Mouse (Mus musculus) liver, embryonic 15.5 days (tissue): ENCODE measurements around the gene Gm16368. TPM values are rescaled to one million over a fixed set of nuclear protein-coding genes. Genes with fewer than 3 reads are reported as not detected.
"Not testable (repeated sequence)": the region's sequence is repeated elsewhere in the genome, so short reads cannot be mapped to it uniquely, and the experiment has no call there.

Experiments used
- ATAC-seq: fragments of 200-750 bp; cut with Nextera tagmentation; 2 replicates; pipeline ENCODE4 v1.8.0; 2017; ENCODE audit warnings: moderate number of reproducible peaks, mild to moderate bottlenecking, moderate library complexity; ENCODE audit not compliant: insufficient read depth
- H3K27ac ChIP-seq: fragments of 300-500 bp; sonication (generic); replicated peaks from 2 replicates; pipeline ENCODE4 v1.5.1; 2015; ENCODE audit warnings: mild to moderate bottlenecking, inconsistent platforms
- H3K27me3 ChIP-seq: fragments of 300-500 bp; sonication (generic); 2 replicates; pipeline ENCODE4 v1.6.1; 2015; ENCODE audit warnings: mild to moderate bottlenecking, inconsistent platforms
- H3K36me3 ChIP-seq: fragments of 300-500 bp; sonication (generic); replicated peaks from 2 replicates; pipeline ENCODE4 v1.6.1; 2015; ENCODE audit warnings: moderate library complexity, mild to moderate bottlenecking, inconsistent platforms
- H3K4me1 ChIP-seq: fragments of 300-500 bp; sonication (generic); replicated peaks from 2 replicates; pipeline ENCODE4 v1.6.1; 2015; ENCODE audit warnings: inconsistent platforms
- H3K4me2 ChIP-seq: fragments of 300-500 bp; sonication (generic); 2 replicates; pipeline ENCODE4 v1.6.1; 2015; ENCODE audit warnings: moderate library complexity, mild to moderate bottlenecking, inconsistent platforms
- H3K4me3 ChIP-seq: fragments of 300-500 bp; sonication (generic); replicated peaks from 2 replicates; pipeline ENCODE4 v1.5.1; 2015; ENCODE audit warnings: mild to moderate bottlenecking, inconsistent platforms
- H3K9ac ChIP-seq: fragments of 300-500 bp; sonication (generic); 2 replicates; pipeline ENCODE4 v1.6.1; 2015; ENCODE audit warnings: moderate library complexity, mild to moderate bottlenecking, inconsistent platforms
- H3K9me3 ChIP-seq: fragments of 300-500 bp; sonication (generic); replicated peaks from 2 replicates; pipeline ENCODE4 v1.6.1; 2016; ENCODE audit warnings: inconsistent platforms
- WGBS: fragments of 180-500 bp; shearing (Covaris S2); methylation state at CpG from one replicate; pipeline ENCODE4 v1.1.7; 2015; ENCODE audit warnings: mixed read lengths; ENCODE audit not compliant: insufficient replicate concordance; 5-methylcytosine and 5-hydroxymethylcytosine counted together
- polyA plus RNA-seq: library from polyadenylated mRNA; unstranded; fragments of >200 nt; fragmentation: Nextera tagmentation; extraction: Ambion mirVana; gene quantifications from 2 replicates; pipeline ENCODE4 v1.2.1, GENCODE M21; 2015

Gm16368 gene
- polyA plus RNA-seq, result not detected in 2 replicates

DNA sequence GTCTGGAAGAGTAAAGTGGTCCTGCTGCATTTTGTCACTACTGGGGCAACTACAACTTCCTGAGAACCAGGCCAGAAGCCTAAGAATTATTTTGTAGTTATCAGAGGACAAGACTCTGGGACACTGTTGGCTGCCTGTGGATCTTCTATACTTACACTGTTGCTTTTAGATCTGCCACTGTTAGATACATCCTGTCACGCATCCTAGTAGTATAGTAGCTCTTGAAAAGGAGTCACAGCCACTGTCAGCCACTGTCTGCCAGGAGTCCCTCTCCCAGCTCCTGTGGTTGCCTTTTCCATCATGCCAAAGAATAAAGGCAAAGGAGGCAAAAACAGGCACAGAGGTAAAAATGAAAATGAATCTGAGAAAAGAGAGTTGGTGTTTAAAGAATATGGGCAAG, at the start of gene Gm16368:
Gm16368 (plus strand) TSS at position 301 of the 400 bp plus-strand sequence.
- H3K27ac ChIP-seq, ATAC-seq, H3K27me3 ChIP-seq, H3K9me3 ChIP-seq, H3K4me3 ChIP-seq, H3K9ac ChIP-seq, H3K4me1 ChIP-seq, H3K4me2 ChIP-seq, H3K36me3 ChIP-seq: not testable (repeated sequence)
- 55% methylated on average over 1 of the region's 1 CpGs for WGBS

DNA sequence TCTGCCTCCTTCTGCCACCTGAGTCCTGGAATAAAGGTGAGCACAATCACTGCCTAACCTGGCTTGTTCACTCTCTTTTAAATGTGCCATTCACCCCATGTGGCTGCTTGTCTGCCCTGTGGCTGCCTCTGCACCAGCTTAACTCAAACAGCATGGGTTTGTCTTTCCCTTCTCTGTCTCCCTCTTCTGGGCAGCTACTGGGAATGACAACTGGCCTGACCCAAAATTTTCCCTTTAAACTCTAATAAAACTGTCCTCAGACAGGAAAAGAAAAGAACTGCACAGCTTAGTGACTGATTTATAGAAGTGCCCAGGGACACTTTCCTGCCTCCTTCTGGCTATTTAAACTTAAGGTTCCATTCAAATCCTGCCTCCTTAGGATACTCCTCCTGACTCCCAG, 44.4 kb upstream of the Gm16368 start:
- not testable (repeated sequence) for ATAC-seq, H3K9me3 ChIP-seq, H3K36me3 ChIP-seq, H3K9ac ChIP-seq, H3K4me3 ChIP-seq, H3K4me1 ChIP-seq, H3K27me3 ChIP-seq, H3K4me2 ChIP-seq, H3K27ac ChIP-seq

DNA sequence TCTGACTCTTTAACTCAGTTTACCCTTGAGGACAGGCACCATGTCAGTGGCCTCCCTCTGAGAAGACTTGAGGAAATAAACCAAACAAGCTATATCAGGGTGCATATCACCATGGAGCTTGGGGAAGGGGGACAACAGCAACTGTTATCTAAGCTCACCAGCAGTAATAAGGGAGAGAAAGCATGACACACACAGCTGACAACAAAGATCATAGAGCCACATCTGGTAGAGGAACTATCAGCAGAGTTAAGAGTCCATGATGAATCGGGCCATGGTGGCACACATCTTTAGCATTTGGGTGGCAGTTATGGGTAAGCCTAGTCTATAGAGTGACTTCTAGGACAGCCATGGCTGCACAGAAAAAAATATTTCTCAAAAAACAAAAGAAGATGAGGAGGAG, 43.8 kb upstream of the Gm16368 start:
- not testable (repeated sequence) for H3K36me3 ChIP-seq, ATAC-seq, H3K27me3 ChIP-seq, H3K4me2 ChIP-seq, H3K4me1 ChIP-seq, H3K9me3 ChIP-seq, H3K4me3 ChIP-seq, H3K9ac ChIP-seq, H3K27ac ChIP-seq
- 67% methylated on average over 1 of the region's 1 CpGs for WGBS

DNA sequence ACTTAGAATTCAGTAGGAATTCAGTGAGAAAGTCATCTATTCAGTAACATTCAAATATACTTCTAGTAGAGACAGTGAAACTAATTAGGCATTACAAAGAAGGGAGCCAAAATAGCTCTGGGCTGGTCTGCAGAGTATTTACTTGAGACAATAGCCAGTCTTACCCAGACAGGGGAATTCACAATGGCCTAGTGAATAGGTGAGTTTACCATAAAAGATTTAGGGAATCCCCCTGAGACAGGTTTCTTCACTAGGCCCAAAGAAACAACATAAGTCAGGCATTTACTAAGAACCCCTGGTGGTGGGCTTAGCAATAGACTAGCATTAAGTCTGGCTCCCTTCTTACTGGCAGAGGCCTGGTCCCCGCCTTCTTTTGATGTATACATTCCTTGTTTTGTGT, 38.3 kb upstream of the Gm16368 start:
- not testable (repeated sequence) for ATAC-seq, H3K4me3 ChIP-seq, H3K4me2 ChIP-seq, H3K9ac ChIP-seq, H3K27me3 ChIP-seq, H3K4me1 ChIP-seq, H3K27ac ChIP-seq, H3K9me3 ChIP-seq, H3K36me3 ChIP-seq
- WGBS, result 52% methylated on average over 1 of the region's 1 CpGs

Other genes with a start within 250 kb of the Gm16368 start
- not detected in 2 replicates for gene Gm2001, start 241.4 kb upstream of the Gm16368 start, polyA plus RNA-seq
- not detected in 2 replicates for gene Gm2016, start 209.6 kb upstream of the Gm16368 start, polyA plus RNA-seq
- gene Gm2022, start 188.3 kb upstream of the Gm16368 start, polyA plus RNA-seq, result not detected in 2 replicates
- gene Gm2035, start 163.8 kb upstream of the Gm16368 start, polyA plus RNA-seq, result not detected in 2 replicates
- gene Gm2042, start 129.6 kb upstream of the Gm16368 start, polyA plus RNA-seq, result not detected in 2 replicates
- gene Gm2075, start 71.8 kb upstream of the Gm16368 start, polyA plus RNA-seq, result not detected in 2 replicates
- gene Gm6803, start 64.9 kb upstream of the Gm16368 start, polyA plus RNA-seq, result not detected in 2 replicates
- gene Gm2056, start 56.7 kb upstream of the Gm16368 start, polyA plus RNA-seq, result not detected in 2 replicates
- not detected in 2 replicates for gene Gm10436, start 98.4 kb downstream of the Gm16368 start, polyA plus RNA-seq
- gene Gm8332, start 166.4 kb downstream of the Gm16368 start, polyA plus RNA-seq, result not detected in 2 replicates
- gene Gm5662, start 190.8 kb downstream of the Gm16368 start, polyA plus RNA-seq, result not detected in 2 replicates
- gene Gm5039, start 240.3 kb downstream of the Gm16368 start, polyA plus RNA-seq, result not detected in 2 replicates